Mouse (Mus musculus): ENCODE measurements around the gene Specc1.

The Specc1 gene

GRCm38 (mm10) chr11:62010625-62011231 lies 54.2 kb downstream of the Specc1 start:
- in situ Hi-C loops (cut with MboI; ENCODE audit: unreplicated experiment in 2 of 2) = no loop called here

DNA sequence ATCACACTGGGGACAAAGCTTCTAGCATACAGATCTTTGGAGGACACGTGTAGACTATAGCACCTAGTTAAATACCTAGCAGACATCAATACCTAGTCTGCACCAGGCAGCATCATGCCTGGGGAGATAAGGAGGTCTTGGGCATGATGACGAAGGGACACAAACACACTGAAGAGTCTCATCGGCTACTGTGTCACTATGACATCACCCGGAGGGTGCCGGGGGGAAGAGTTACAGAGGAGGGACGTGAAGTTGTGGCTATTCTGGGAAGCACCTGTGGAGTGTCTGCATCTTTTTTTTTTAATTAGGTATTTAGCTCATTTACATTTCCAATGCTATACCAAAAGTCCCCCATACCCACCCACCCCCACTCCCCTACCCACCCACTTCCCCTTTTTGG lies 55.5 kb downstream of the Specc1 start:
- in situ Hi-C loops (cut with MboI; ENCODE audit: unreplicated experiment in 2 of 2) = no loop called here

DNA sequence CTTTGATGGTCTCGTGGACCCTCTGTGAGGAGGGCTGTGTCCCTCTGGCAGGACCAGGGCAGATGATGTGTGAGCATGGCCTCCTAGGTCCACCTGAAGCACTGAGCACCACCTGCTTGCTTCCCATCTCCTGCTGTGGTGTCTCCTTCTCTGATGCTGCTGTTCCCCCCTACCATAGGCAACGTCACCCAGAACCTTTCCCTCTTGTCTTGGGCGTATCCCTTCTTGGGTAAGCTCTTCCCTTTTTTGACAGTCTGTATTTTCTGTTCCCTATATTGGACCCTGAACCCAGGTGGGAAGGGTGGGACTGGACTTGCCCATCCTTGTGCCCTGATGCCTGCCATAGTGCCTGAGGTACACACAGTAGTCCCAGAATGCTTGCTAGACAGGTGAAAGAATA lies 56.9 kb downstream of the Specc1 start:
- in situ Hi-C loops (cut with MboI; ENCODE audit: unreplicated experiment in 2 of 2) = no loop called here

GRCm38 (mm10) chr11:62015071-62015654 lies 58.6 kb downstream of the Specc1 start:
- in situ Hi-C loops (cut with MboI; ENCODE audit: unreplicated experiment in 2 of 2) = no loop called here

- in situ Hi-C loops (cut with MboI; ENCODE audit: unreplicated experiment in 2 of 2) = no loop called here
Measured at GRCm38 (mm10) chr11:62016985-62017384, 60.4 kb downstream of the Specc1 start.

DNA sequence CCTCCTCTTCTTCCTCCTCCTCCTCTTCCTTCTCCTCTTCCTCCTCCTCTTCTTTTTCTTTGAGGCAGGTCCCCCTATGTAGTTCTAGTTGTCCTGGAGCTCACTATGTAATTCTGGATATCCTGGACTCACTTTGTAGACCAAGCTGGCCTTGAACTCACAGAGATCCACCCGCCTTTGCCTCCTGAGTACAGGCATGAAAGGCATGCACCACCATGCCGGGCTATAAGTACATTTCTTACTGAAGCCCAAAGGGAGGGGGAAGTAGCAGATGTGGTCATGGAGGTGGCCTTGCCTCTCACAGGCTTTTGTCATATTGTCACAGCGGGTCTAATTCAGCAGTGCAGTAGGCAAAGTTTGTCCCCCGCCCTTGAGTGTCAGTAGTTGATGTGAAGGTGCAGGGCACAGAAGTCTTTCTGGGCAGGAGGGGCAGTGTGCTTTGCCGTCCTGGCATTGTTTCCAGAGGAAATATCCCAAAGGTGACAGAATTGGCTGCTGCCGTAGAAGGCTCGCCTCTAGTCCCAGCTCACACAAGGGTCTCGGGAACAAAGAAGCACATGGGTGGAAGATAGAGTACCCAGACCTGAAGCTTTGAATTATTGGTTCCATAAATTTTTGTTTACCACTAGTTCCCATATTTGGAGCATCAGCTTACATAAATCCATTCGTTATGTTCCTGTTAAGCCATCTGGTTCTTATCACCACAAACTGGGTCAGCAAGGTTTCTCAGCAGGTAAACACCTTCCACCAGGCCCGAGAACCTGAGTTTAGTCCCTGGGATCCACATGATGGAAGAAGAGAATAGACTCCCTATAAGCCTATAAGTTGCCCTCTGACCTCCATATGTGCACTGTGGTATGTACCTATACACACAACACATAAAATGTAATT lies 62.0 kb downstream of the Specc1 start:
- in situ Hi-C loops (cut with MboI; ENCODE audit: unreplicated experiment in 2 of 2) = no loop called here

DNA sequence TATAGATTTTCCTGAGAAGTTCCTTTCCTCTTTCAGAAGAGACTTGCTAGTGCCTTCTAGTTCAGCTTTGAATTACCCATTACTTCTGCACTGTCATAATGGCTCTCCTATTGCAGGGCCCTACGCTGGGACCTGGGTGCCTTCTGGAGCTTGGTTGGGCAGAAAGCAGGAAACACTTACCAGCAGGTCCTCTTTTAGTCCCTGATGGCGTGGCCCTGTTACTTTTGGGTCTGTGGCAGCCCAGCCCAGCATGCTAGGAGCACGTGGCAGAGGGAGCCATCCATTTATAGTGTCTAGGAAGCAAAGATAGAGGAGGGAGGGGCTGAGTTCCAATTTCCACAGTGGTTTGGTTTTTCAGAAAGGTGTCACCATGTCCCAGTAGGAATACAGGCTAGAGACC lies 63.3 kb downstream of the Specc1 start:
- in situ Hi-C loops (cut with MboI; ENCODE audit: unreplicated experiment in 2 of 2) = no loop called here

DNA sequence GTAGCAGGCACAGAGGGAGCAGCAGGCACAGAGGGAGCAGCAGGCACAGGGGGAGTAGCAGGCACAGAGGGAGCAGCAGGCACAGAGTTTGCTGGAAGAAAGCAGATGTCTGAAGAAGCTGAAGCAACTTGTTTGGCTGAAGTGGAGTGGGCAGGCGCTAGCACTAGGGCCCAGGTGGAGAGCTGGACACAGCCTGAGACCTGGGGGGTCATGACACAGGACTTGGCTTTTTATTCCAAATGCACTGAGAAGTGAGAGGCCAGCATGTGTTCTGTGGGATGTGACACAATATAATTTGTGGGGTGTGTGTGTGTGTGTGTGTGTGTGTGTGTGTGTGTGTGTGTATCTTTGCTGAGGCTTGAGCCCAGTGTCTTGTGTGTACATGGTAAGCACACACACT lies 64.3 kb downstream of the Specc1 start:
- in situ Hi-C loops (cut with MboI; ENCODE audit: unreplicated experiment in 2 of 2) = no loop called here

DNA sequence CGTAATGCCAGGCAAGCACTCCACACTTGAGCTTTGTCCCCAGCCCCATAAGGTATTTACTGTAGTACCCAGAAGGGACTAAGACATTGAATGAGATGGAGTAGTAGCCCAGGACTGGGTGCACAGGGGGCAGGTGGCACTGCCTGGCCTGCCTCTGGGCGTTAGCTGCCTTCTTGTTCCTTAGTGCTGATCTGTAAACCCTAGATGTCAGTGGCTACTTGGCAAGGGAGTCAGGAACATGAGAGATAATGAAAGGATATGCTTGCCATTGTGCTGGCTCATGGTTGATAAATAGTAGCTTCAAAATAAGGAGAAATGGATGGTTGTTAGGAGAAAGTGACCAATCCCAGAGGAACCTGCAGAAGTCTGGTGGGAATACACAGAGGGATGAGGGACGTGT lies 65.5 kb downstream of the Specc1 start:
- in situ Hi-C loops (cut with MboI; ENCODE audit: unreplicated experiment in 2 of 2) = no loop called here

- in situ Hi-C loops (cut with MboI; ENCODE audit: unreplicated experiment in 2 of 2) = no loop called here
Measured at GRCm38 (mm10) chr11:62022718-62023493, 66.3 kb downstream of the Specc1 start.

DNA sequence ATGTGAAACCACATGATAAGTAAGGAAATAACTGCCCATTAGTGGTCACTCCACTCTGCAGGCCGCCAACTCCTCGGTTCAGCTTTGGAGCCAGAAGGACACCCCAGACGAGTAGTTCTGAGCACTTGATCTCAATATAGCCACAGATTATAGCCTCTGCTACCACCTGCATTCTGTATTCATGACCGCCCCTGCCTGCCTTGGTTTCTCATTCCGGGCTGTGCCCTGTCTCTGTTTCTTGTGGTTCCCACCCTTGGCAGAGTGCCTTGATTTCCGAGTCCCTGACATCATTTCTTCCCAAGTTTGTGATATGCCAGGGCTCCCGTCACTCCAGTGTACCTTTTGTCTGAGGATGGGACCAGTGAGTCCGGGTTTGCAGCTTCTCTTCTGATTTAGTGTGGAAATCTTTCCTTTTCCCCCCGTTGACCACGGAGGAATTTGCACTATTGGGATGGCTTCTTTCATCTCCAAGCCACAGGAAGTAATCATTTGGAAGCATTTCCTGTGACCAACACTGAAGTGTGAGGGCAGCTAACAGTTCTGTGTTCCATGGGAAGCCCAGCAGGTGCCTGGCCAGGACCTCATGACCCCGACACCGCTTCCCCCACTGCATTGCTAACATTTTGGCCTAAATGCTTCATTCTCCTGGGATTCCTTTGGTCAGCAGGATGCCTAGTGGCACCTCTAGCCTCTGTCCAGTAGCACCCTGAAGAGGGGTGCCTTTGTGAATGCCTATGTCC lies 67.1 kb downstream of the Specc1 start:
- in situ Hi-C loops (cut with MboI; ENCODE audit: unreplicated experiment in 2 of 2) = no loop called here

DNA sequence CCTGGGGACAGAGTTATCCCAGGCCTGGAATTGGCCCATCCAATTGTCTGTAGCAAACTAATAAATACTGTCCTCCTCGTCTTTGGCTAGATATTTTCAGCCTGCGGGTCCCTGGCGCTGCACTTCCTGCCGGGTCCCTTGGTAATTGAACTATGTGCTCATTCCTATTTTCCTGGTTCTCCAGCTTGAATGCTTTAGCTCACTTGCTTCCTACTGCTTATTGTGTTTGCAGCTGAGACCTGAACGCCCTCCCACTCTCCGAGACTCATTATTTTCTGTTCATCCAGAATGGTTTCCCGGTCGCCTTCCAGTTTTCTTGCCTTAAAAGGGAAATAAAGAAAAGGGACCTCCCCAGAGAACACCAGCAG lies 67.7 kb downstream of the Specc1 start:
- in situ Hi-C loops (cut with MboI; ENCODE audit: unreplicated experiment in 2 of 2) = no loop called here

- in situ Hi-C loops (cut with MboI; ENCODE audit: unreplicated experiment in 2 of 2) = no loop called here
Measured at GRCm38 (mm10) chr11:62024952-62025351, 68.4 kb downstream of the Specc1 start.

GRCm38 (mm10) chr11:62025770-62026169 lies 69.2 kb downstream of the Specc1 start:
- in situ Hi-C loops (cut with MboI; ENCODE audit: unreplicated experiment in 2 of 2) = no loop called here

GRCm38 (mm10) chr11:62026345-62026815 lies 69.8 kb downstream of the Specc1 start:
- in situ Hi-C loops (cut with MboI; ENCODE audit: unreplicated experiment in 2 of 2) = no loop called here

- in situ Hi-C loops (cut with MboI; ENCODE audit: unreplicated experiment in 2 of 2) = no loop called here
Measured at GRCm38 (mm10) chr11:62027271-62027670, 70.7 kb downstream of the Specc1 start.

GRCm38 (mm10) chr11:62027705-62028104 lies 71.1 kb downstream of the Specc1 start:
- in situ Hi-C loops (cut with MboI; ENCODE audit: unreplicated experiment in 2 of 2) = no loop called here

GRCm38 (mm10) chr11:62029171-62029570 lies 72.6 kb downstream of the Specc1 start:
- in situ Hi-C loops (cut with MboI; ENCODE audit: unreplicated experiment in 2 of 2) = no loop called here

GRCm38 (mm10) chr11:62034564-62034963 lies 78.0 kb downstream of the Specc1 start:
- in situ Hi-C loops (cut with MboI; ENCODE audit: unreplicated experiment in 2 of 2) = no loop called here

DNA sequence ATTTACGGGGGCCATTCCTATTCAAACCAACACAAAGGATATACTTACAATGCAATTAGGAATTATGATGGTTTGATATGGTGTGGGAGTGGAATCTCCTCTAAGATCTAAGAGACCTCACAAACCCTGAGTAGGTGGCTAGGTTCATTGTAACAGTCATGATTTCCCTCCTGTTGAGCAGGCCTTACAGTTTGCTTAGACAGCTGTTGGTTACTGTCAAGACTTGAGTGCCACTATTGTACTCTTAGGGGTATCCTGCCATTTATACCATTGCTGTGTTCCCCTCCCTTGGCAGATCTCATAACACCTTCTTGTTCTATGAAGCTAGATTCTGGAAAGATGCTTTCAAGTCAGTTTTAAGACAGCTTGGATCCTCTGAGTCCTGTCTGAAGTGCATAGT lies 78.7 kb downstream of the Specc1 start:
- in situ Hi-C loops (cut with MboI; ENCODE audit: unreplicated experiment in 2 of 2) = no loop called here
